Mouse (Mus musculus) hindlimb bud, embryonic 11.5 days (tissue): ENCODE measurements at regions not wholly inside any gene's neighbourhood (a gene's known extent, or its start where the extent isn't known, plus 50 kb on each side); places are given as distances from the start of the nearest gene placed in this dataset.
A peak's percentile ranks its signal among the peaks of the same experiment; 100 is the strongest.

ENCODE experiments used
- DNase-seq: peaks from one replicate; pipeline ENCODE4 v3.0.0-alpha.2; 2012; ENCODE audit warnings: low read depth, low spot score; ENCODE audit errors: extremely low spot score

- DNase-seq: peak; percentile 26
These were observed 54.3 kb upstream of the Htatip2 start for GRCm38 (mm10) chr7:49704635-49705034.

- no peak for DNase-seq
These were observed 58.2 kb upstream of the Htatip2 start for GRCm38 (mm10) chr7:49700734-49701133.

- no peak for DNase-seq
These were observed 58.9 kb upstream of the Htatip2 start for GRCm38 (mm10) chr7:49700024-49700390.

GRCm38 (mm10) chr7:49699107-49700023, 59.5 kb upstream of the Htatip2 start:
- DNase-seq: no peak

GRCm38 (mm10) chr7:49696228-49696627, 59.6 kb upstream of the Dbx1 start:
- DNase-seq: no peak

GRCm38 (mm10) chr7:49689546-49689945, 52.9 kb upstream of the Dbx1 start:
- no peak for DNase-seq

GRCm38 (mm10) chr7:49688521-49689399, 52.1 kb upstream of the Dbx1 start:
- DNase-seq: no peak

GRCm38 (mm10) chr7:49687658-49688376, 51.2 kb upstream of the Dbx1 start:
- no peak for DNase-seq

- DNase-seq: no peak
These were observed 50.3 kb upstream of the Dbx1 start for GRCm38 (mm10) chr7:49686992-49687391.
